In the genomic region with DNA sequence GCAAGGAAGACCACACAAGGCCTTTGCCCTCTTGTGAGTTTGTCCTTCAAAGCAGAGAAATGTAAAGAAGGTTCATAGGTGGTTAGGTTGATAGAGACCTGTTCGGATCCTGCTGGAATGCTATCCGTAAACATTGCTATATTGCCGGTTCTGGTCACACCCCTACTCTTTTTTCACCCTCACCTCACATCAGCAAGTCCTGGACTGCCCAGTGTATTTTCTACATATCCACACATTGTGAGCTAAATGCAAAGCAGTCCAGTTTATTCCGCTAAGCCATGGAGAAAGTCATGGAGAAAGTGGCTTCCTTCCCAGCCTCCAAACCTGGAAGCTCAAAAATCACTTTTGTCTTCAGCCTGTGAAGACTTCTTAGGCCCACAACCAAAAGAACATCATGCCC, we compare ENCODE assay signal across 25 mouse cellular contexts. TPM values are rescaled to one million over a fixed set of nuclear protein-coding genes. Genes with fewer than 3 reads are reported as not detected.
DNase-seq lines count a peak whose midpoint lies in the region; ATAC-seq and TF ChIP-seq lines count a peak whose summit lies in the region.
"Had no signal": no experiment of that assay in that cellular context is flagged by ENCODE, and none has a peak within 500 bp of the region (broad histone marks: within the 10 kb centered on the region; RNA-seq: fewer than 3 reads in every experiment).

No protein-coding gene starts in this region.

- H3K4me3 ChIP-seq in heart, embryonic 12.5 days = no peak overlapping the region
- H3K4me3 ChIP-seq in midbrain, postnatal 0 days (ENCODE audit: low read depth, low read length) = no peak overlapping the region
- H3K4me3 ChIP-seq in midbrain, embryonic 13.5 days (replicated peaks) = no peak overlapping the region
- H3K4me3 ChIP-seq in E14TG2a.4 (replicated peaks; ENCODE audit: low read length) = 0 out of 2 replicates have a peak overlapping the region, but pooled peaks have one; percentile 5
- H3K4me3 ChIP-seq: embryonic facial prominence, embryonic 10.5 days; embryonic facial prominence, embryonic 12.5 days had no signal

- H3K4me2 ChIP-seq in heart, embryonic 12.5 days = no peak overlapping the region
- no peak overlapping the region for H3K4me2 ChIP-seq in midbrain, postnatal 0 days (ENCODE audit: low read depth, low read length, poor library complexity, severe bottlenecking)
- no peak overlapping the region for H3K4me2 ChIP-seq in midbrain, embryonic 13.5 days (replicated peaks)
- H3K4me2 ChIP-seq: embryonic facial prominence, embryonic 12.5 days had no signal

- intact Hi-C loops in heart, postnatal 14 days (cut with DNase I) = loop anchor here (2.0 to 5.0 kb wide), 2 partner anchors 38 to 89 kb away; no protein-coding TSS in a partner anchor

- DNase-seq in heart, adult 11 months = peak; percentile 57
- DNase-seq in heart, postnatal 14 days = no peak
- DNase-seq in heart, adult 18-20 months = no peak
- DNase-seq in midbrain, postnatal 0 days (ENCODE audit: low spot score) = no peak
- DNase-seq in cerebellum, adult 9-11 months = no peak
- DNase-seq: adrenal gland, adult 2 months; adrenal gland, postnatal 25 days; cerebellum, adult 11 months had no signal

- 0 out of 2 replicates have a peak overlapping the region, but pooled peaks have one; percentile 29 for H3K9ac ChIP-seq in heart, embryonic 12.5 days
- H3K9ac ChIP-seq in midbrain, postnatal 0 days (replicated peaks; ENCODE audit: low read length, poor library complexity, severe bottlenecking) = 0 out of 2 replicates have a peak overlapping the region, but pooled peaks have one; percentile 3
- no peak overlapping the region for H3K9ac ChIP-seq in midbrain, embryonic 13.5 days (replicated peaks)
- H3K9ac ChIP-seq: embryonic facial prominence, embryonic 12.5 days had no signal

- no peak for TF ChIP-seq CTCF in midbrain, postnatal 0 days (IDR thresholded peaks at IDR 0.05)
- no peak for TF ChIP-seq CTCF in E14TG2a.4 (conservative IDR thresholded peaks at IDR 0.05; ENCODE audit: low read length)

- peaks cover 15% of the 10 kb centered on the region for H3K27me3 ChIP-seq in heart, embryonic 12.5 days (replicated peaks)
- no peaks in the 10 kb centered on the region for H3K27me3 ChIP-seq in midbrain, postnatal 0 days (ENCODE audit: insufficient read depth, low read length)
- no peaks in the 10 kb centered on the region for H3K27me3 ChIP-seq in midbrain, embryonic 13.5 days
- H3K27me3 ChIP-seq in E14TG2a.4 (ENCODE audit: insufficient read depth, low read length) = no peaks in the 10 kb centered on the region
- H3K27me3 ChIP-seq: CH12.LX; embryonic facial prominence, embryonic 12.5 days had no signal

- no peaks in the 10 kb centered on the region for H3K9me3 ChIP-seq in heart, embryonic 12.5 days (replicated peaks)
- no peaks in the 10 kb centered on the region for H3K9me3 ChIP-seq in midbrain, postnatal 0 days (ENCODE audit: low read length)
- no peaks in the 10 kb centered on the region for H3K9me3 ChIP-seq in midbrain, embryonic 13.5 days
- H3K9me3 ChIP-seq in E14TG2a.4 (ENCODE audit: low read length) = no peaks in the 10 kb centered on the region
- H3K9me3 ChIP-seq: embryonic facial prominence, embryonic 10.5 days; embryonic facial prominence, embryonic 12.5 days had no signal

- 89% methylated on average over 4 of the region's 4 CpGs for WGBS in heart, embryonic 12.5 days
- 97% methylated on average over 4 of the region's 4 CpGs for WGBS in midbrain, postnatal 0 days
- WGBS in midbrain, embryonic 13.5 days = 96% methylated on average over 4 of the region's 4 CpGs

- H3K4me1 ChIP-seq in heart, embryonic 12.5 days (replicated peaks) = no peaks in the 10 kb centered on the region
- H3K4me1 ChIP-seq in midbrain, postnatal 0 days (ENCODE audit: insufficient read depth, low read length) = no peaks in the 10 kb centered on the region
- H3K4me1 ChIP-seq in midbrain, embryonic 13.5 days (replicated peaks) = no peaks in the 10 kb centered on the region
- H3K4me1 ChIP-seq in E14TG2a.4 (replicated peaks; ENCODE audit: low read depth, low read length) = peaks cover 34% of the 10 kb centered on the region
- H3K4me1 ChIP-seq: embryonic facial prominence, embryonic 12.5 days had no signal

- H3K36me3 ChIP-seq in heart, embryonic 12.5 days = peaks cover 8% of the 10 kb centered on the region; the same call in 1 of the 2 replicates
- H3K36me3 ChIP-seq in midbrain, postnatal 0 days (ENCODE audit: insufficient read depth, low read length) = no peaks in the 10 kb centered on the region
- H3K36me3 ChIP-seq in midbrain, embryonic 13.5 days = no peaks in the 10 kb centered on the region
- peaks cover 12% of the 10 kb centered on the region; the same call in 1 of the 2 replicates for H3K36me3 ChIP-seq in E14TG2a.4 (ENCODE audit: insufficient read depth, low read length)

- no peak overlapping the region for H3K27ac ChIP-seq in heart, embryonic 12.5 days (ENCODE audit: poor library complexity, severe bottlenecking)
- no peak overlapping the region for H3K27ac ChIP-seq in midbrain, postnatal 0 days (ENCODE audit: low read depth, low read length)
- no peak overlapping the region for H3K27ac ChIP-seq in midbrain, embryonic 13.5 days
- H3K27ac ChIP-seq: embryonic facial prominence, embryonic 10.5 days; embryonic facial prominence, embryonic 12.5 days had no signal

- no peak for ATAC-seq in heart, embryonic 12.5 days (ENCODE audit: insufficient number of reproducible peaks, low FRiP score)
- no peak for ATAC-seq in midbrain, postnatal 0 days (ENCODE audit: low FRiP score)
- no peak for ATAC-seq in midbrain, embryonic 13.5 days

RNA-seq across cellular contexts. Expression of a gene that starts 8.1 kb away (rescaled TPM):
- total RNA-seq in heart, postnatal 14 days (2021) = not detected
- 1.1 and 1.4 TPM in 2 replicates for polyA plus RNA-seq in heart, embryonic 12.5 days (2016; fragmentation: Nextera tagmentation; extraction: Ambion mirVana)
- total RNA-seq in heart, adult 18-20 months (2021) = not detected
- not detected in 2 replicates for total RNA-seq in midbrain, postnatal 0 days (2014; rRNA removed)
- polyA plus RNA-seq in midbrain, postnatal 0 days (2015; fragmentation: Nextera tagmentation; extraction: Ambion mirVana) = 0.47 and 0.60 TPM in 2 replicates
- 0.06 and 0.08 TPM in 2 replicates for polyA plus RNA-seq in midbrain, embryonic 13.5 days (2015; fragmentation: Nextera tagmentation; extraction: Ambion mirVana)
- total RNA-seq: adrenal gland, adult 2 months; adrenal gland, postnatal 10 days; adrenal gland, postnatal 25 days; MEL had no signal
- polyA plus RNA-seq: adrenal gland, adult 2 months; CD4-positive, CD25-positive, alpha-beta regulatory T cell, adult 4 months; forebrain, embryonic 14.5 days had no signal

RNA-seq across cellular contexts. Expression of a gene that starts 51.3 kb away (rescaled TPM):
- total RNA-seq in heart, postnatal 14 days (2021) = not detected
- not detected in 2 replicates for polyA plus RNA-seq in heart, embryonic 12.5 days (2016; fragmentation: Nextera tagmentation; extraction: Ambion mirVana)
- total RNA-seq in heart, adult 18-20 months (2021) = not detected
- total RNA-seq in midbrain, postnatal 0 days (2014; rRNA removed) = not detected in 2 replicates
- not detected in 2 replicates for polyA plus RNA-seq in midbrain, postnatal 0 days (2015; fragmentation: Nextera tagmentation; extraction: Ambion mirVana)
- not detected in 2 replicates for polyA plus RNA-seq in midbrain, embryonic 13.5 days (2015; fragmentation: Nextera tagmentation; extraction: Ambion mirVana)
- total RNA-seq: adrenal gland, adult 2 months; adrenal gland, postnatal 10 days; adrenal gland, postnatal 25 days; adrenal gland, postnatal 4 days; CH12.LX; ES-E14; MEL had no signal
- polyA plus RNA-seq: adrenal gland, adult 2 months; brain, embryonic 14.5 days; CD4-positive, CD25-positive, alpha-beta regulatory T cell, adult 4 months; cortical plate, adult 2 months; embryonic facial prominence, embryonic 10.5 days; embryonic facial prominence, embryonic 12.5 days; embryonic facial prominence, embryonic 14.5 days; forebrain, embryonic 11.5 days; forebrain, embryonic 14.5 days; forebrain, embryonic 16.5 days had no signal
